Mouse (Mus musculus): ENCODE measurements around the gene Rreb1. TPM values are rescaled to one million over a fixed set of nuclear protein-coding genes. Genes with fewer than 3 reads are reported as not detected.

Rreb1 gene
- polyA plus RNA-seq, 1 experiment from 2014 or later: 17.1 TPM

GRCm38 (mm10) chr13:37843844-37844243 lies 65.6 kb downstream of the Rreb1 start:
- Histone ChIP-seq H3K4me1 (replicated peaks) (peaks cover 37% of the 10 kb centered on the region), H3K9me3 (replicated peaks) (no peaks in the 10 kb centered on the region), H3K4me3 (no peak overlapping the region), H3K27me3 (replicated peaks) (no peaks in the 10 kb centered on the region), H3K36me3 (peaks cover 4% of the 10 kb centered on the region; the same call in 1 of the 2 replicates), H3K4me2 (no peak overlapping the region), H3K9ac (no peak overlapping the region), H3K27ac (ENCODE audit: poor library complexity, severe bottlenecking) (no peak overlapping the region)
- 60% methylated on average over 10 of the region's 10 CpGs for WGBS
- no peak for ATAC-seq (ENCODE audit: insufficient number of reproducible peaks, low FRiP score)

DNA sequence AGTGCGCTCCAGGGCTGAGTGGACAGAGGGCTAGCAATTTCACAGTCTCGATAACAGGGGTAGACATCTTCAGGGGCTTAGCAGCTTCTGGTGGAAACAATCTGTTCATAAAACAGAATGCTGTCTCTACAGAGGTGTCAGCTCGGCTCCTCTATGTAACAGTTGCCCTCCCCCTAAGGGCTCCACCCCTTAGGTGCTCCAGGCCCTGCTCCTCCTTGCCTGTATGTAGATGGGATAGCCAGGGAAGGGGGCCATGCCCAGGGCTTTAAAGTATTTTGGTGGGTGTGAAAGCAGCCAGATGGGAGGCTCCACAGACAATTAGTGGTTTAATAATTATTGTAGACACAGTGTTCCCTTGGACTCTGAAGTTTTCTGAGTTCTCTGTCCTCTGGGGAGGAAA lies 67.0 kb downstream of the Rreb1 start:
- no peak overlapping the region for H3K4me2 ChIP-seq
- H3K27ac ChIP-seq (ENCODE audit: poor library complexity, severe bottlenecking): no peak overlapping the region
- ATAC-seq (ENCODE audit: insufficient number of reproducible peaks, low FRiP score): no peak

DNA sequence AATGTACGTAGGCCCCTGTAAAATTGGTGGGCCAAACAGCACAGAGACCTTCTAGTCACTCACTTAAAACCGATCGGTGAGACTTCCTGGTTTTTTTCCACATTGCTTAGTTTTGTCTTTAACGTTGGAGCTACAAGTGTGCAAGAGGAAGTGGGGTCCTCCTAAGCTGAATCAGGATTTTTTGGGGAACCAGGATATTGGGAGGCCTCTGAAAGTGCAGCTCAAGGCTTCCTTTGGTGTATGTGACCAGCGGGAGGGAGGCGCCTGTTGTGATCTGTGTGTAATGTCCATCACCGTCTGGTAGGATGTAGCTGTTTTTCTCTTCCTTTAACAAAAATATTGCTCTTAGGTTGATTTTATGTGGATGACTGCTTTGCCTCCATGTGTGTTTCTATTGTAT lies 67.4 kb downstream of the Rreb1 start:
- no peaks in the 10 kb centered on the region for H3K27me3 ChIP-seq (replicated peaks)
- no peak overlapping the region for H3K9ac ChIP-seq
- peaks cover 35% of the 10 kb centered on the region for H3K4me1 ChIP-seq (replicated peaks)
- ATAC-seq (ENCODE audit: insufficient number of reproducible peaks, low FRiP score): no peak
- no peak overlapping the region for H3K27ac ChIP-seq (ENCODE audit: poor library complexity, severe bottlenecking)
- no peak overlapping the region for H3K4me3 ChIP-seq
- H3K4me2 ChIP-seq: no peak overlapping the region
- H3K36me3 ChIP-seq: no peaks in the 10 kb centered on the region; the same call in 1 of the 2 replicates
- WGBS: 67% methylated on average over 7 of the region's 7 CpGs
- no peaks in the 10 kb centered on the region for H3K9me3 ChIP-seq (replicated peaks)

More for the DNA sequence above, 67.0 kb downstream of the Rreb1 start:
- 53% methylated on average over 3 of the region's 3 CpGs for WGBS
- Histone ChIP-seq H3K4me3 (no peak overlapping the region), H3K27me3 (replicated peaks) (no peaks in the 10 kb centered on the region), H3K9me3 (replicated peaks) (no peaks in the 10 kb centered on the region), H3K9ac (no peak overlapping the region), H3K36me3 (no peaks in the 10 kb centered on the region; the same call in 1 of the 2 replicates), H3K4me1 (replicated peaks) (peaks cover 35% of the 10 kb centered on the region)

GRCm38 (mm10) chr13:37846507-37846906 lies 68.3 kb downstream of the Rreb1 start:
- no peak overlapping the region for H3K4me3 ChIP-seq
- no peaks in the 10 kb centered on the region; the same call in 1 of the 2 replicates for H3K36me3 ChIP-seq
- ATAC-seq (ENCODE audit: insufficient number of reproducible peaks, low FRiP score): no peak
- WGBS: 76% methylated on average over 11 of the region's 11 CpGs
- no peak overlapping the region for H3K9ac ChIP-seq
- H3K4me2 ChIP-seq: no peak overlapping the region
- H3K9me3 ChIP-seq (replicated peaks): no peaks in the 10 kb centered on the region
- no peaks in the 10 kb centered on the region for H3K27me3 ChIP-seq (replicated peaks)
- H3K4me1 ChIP-seq (replicated peaks): peaks cover 37% of the 10 kb centered on the region
- no peak overlapping the region for H3K27ac ChIP-seq (ENCODE audit: poor library complexity, severe bottlenecking)

DNA sequence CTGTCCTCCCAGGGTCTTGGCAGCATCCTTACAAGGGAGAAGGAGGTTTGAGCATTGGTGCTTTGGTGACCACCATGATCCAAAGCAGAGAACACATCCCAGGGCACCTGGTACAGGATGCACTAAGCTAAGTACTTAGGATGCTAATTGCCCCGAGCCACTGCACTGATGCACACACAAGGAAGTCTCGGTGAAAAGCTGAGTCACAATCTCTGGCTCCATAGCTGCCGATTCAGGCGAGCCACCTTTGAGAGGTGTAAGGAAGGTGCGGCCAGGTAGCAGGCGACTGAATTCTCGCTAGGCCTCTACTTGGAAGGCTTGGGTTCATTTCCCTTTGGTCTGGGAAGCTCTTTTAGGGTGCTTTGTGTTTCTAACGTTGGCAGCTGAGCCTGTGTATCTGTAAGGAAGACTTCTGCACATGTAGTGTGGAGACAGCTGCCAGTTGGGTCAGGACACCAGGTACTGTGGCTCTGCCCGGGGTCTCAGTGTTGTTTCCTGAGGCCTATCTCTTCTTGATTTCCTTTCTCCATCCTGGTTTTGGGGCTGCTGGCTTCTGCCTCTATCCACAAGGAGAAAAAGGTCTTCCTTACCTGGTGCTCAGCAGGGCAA lies 68.9 kb downstream of the Rreb1 start:
- H3K9me3 ChIP-seq (replicated peaks): no peaks in the 10 kb centered on the region
- no peak overlapping the region for H3K4me2 ChIP-seq
- no peak overlapping the region for H3K9ac ChIP-seq
- H3K36me3 ChIP-seq: no peaks in the 10 kb centered on the region
- 70% methylated on average over 9 of the region's 9 CpGs for WGBS
- no peak for ATAC-seq (ENCODE audit: insufficient number of reproducible peaks, low FRiP score)
- H3K4me1 ChIP-seq (replicated peaks): peaks cover 42% of the 10 kb centered on the region
- no peaks in the 10 kb centered on the region for H3K27me3 ChIP-seq (replicated peaks)
- H3K27ac ChIP-seq (ENCODE audit: poor library complexity, severe bottlenecking): no peak overlapping the region
- H3K4me3 ChIP-seq: no peak overlapping the region

DNA sequence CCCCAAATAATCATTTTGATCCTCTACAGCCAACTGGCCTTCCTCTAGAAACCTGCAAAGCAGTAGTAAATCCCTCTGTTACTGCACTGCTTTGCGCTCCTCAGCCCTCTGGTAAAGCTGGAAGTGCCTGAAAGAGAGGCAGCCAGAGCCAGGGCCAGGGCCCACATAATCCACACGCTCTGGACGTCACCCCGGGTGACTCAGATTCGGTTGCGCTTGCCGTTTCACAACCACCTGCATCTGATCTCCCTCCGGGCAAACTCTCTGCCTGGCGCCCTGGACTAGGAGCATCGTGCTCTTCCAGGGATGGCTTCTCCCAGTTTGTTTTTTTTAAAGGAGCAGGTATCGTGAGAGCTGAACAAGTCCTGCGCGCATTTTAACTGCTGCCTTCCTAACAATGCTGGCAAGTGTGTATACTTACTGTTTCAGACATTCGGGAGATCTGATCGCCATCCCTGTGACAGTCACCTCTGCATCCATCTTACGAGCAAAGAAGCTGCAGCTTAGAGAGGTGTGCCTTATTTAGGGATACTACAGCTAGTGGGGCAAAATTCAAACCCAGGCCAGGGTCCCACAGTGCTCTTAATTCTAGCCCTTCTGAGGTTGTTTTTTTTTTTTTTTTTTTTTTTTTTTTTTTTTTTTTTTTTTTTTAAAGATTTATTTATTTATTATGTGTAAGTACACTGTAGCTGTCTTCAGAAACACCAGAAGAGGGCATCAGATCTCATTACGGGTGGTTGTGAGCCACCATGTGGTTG lies 69.6 kb downstream of the Rreb1 start:
- no peak overlapping the region for H3K4me2 ChIP-seq
- no peak for ATAC-seq (ENCODE audit: insufficient number of reproducible peaks, low FRiP score)
- no peaks in the 10 kb centered on the region for H3K36me3 ChIP-seq
- WGBS: 85% methylated on average over 17 of the region's 17 CpGs
- H3K4me3 ChIP-seq: no peak overlapping the region
- H3K9ac ChIP-seq: no peak overlapping the region
- H3K9me3 ChIP-seq (replicated peaks): no peaks in the 10 kb centered on the region
- no peak overlapping the region for H3K27ac ChIP-seq (ENCODE audit: poor library complexity, severe bottlenecking)
- H3K27me3 ChIP-seq (replicated peaks): no peaks in the 10 kb centered on the region
- H3K4me1 ChIP-seq (replicated peaks): peaks cover 49% of the 10 kb centered on the region

DNA sequence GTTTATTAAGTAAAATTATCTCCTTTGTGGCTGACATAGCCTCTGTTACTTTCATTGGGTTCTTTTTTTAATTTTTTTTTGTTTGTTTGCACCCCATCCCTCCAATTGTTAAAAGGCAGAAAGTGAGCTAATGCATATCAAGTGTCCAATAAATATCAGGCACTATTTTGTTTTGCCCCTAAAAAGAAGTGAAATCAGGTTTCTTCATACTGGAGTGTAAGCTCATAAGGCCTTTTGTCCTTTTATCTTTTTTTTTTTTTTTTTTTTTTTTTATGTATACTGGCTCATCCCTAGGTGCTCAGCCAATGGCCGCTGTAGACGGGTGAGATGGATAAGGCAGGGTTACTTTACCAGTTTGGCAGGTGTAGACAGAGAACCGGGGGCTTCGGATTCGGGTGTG lies 70.2 kb downstream of the Rreb1 start:
- Histone ChIP-seq H3K27me3 (replicated peaks) (no peaks in the 10 kb centered on the region), H3K4me3 (no peak overlapping the region), H3K9ac (no peak overlapping the region), H3K9me3 (replicated peaks) (no peaks in the 10 kb centered on the region), H3K4me2 (no peak overlapping the region), H3K27ac (ENCODE audit: poor library complexity, severe bottlenecking) (no peak overlapping the region), H3K4me1 (replicated peaks) (peaks cover 50% of the 10 kb centered on the region), H3K36me3 (no peaks in the 10 kb centered on the region)
- ATAC-seq (ENCODE audit: insufficient number of reproducible peaks, low FRiP score): no peak
- WGBS: 94% methylated on average over 5 of the region's 5 CpGs

- peaks cover 43% of the 10 kb centered on the region for H3K4me1 ChIP-seq (replicated peaks)
- ATAC-seq (ENCODE audit: insufficient number of reproducible peaks, low FRiP score): no peak
- H3K27ac ChIP-seq (ENCODE audit: poor library complexity, severe bottlenecking): no peak overlapping the region
- no peaks in the 10 kb centered on the region for H3K27me3 ChIP-seq (replicated peaks)
- no peaks in the 10 kb centered on the region for H3K9me3 ChIP-seq (replicated peaks)
- no peak overlapping the region for H3K9ac ChIP-seq
- H3K4me3 ChIP-seq: no peak overlapping the region
- H3K36me3 ChIP-seq: no peaks in the 10 kb centered on the region
- WGBS: 70% methylated on average over 5 of the region's 5 CpGs
- H3K4me2 ChIP-seq: no peak overlapping the region
These were observed 73.4 kb downstream of the Rreb1 start for GRCm38 (mm10) chr13:37851617-37852016.

- Histone ChIP-seq H3K4me3 (no peak overlapping the region), H3K9me3 (replicated peaks) (no peaks in the 10 kb centered on the region), H3K27me3 (replicated peaks) (no peaks in the 10 kb centered on the region), H3K4me2 (no peak overlapping the region), H3K9ac (0 out of 2 replicates have a peak overlapping the region, but pooled peaks have one; percentile 20), H3K36me3 (no peaks in the 10 kb centered on the region), H3K27ac (ENCODE audit: poor library complexity, severe bottlenecking) (no peak overlapping the region; the same call in 1 of the 2 replicates), H3K4me1 (replicated peaks) (peaks cover 49% of the 10 kb centered on the region)
- 75% methylated on average over 3 of the region's 3 CpGs for WGBS
- ATAC-seq (ENCODE audit: insufficient number of reproducible peaks, low FRiP score): no peak
These were observed 74.7 kb downstream of the Rreb1 start for GRCm38 (mm10) chr13:37852850-37853249.

DNA sequence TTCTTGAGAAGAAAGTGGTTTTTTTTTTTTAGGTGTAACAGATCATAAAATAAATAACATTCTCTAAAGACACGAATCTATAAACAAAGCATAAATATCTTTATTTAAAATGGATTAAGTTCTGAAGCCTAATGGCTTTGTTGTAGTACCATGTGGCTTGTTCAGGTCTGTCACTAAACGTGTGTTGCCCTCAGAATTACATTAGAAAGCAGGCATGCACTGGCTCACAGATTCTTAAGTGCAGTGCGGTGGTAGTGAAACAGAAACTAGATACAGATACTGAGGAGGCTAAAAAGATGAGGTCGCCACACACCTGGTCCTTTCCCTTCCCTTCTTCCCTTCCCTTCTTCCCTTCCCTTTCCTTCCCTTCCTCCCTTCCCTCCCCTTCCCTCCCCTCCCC lies 75.2 kb downstream of the Rreb1 start:
- Histone ChIP-seq H3K4me1 (replicated peaks) (peaks cover 55% of the 10 kb centered on the region), H3K36me3 (no peaks in the 10 kb centered on the region), H3K4me3 (no peak overlapping the region), H3K27me3 (replicated peaks) (no peaks in the 10 kb centered on the region), H3K9me3 (replicated peaks) (no peaks in the 10 kb centered on the region), H3K27ac (ENCODE audit: poor library complexity, severe bottlenecking) (no peak overlapping the region), H3K4me2 (peak overlapping the region; percentile 65), H3K9ac (no peak overlapping the region)
- 45% methylated on average over 4 of the region's 4 CpGs for WGBS
- ATAC-seq (ENCODE audit: insufficient number of reproducible peaks, low FRiP score): no peak

- peak overlapping the region; percentile 56 for H3K27ac ChIP-seq (ENCODE audit: poor library complexity, severe bottlenecking)
- peak overlapping the region; percentile 60 for H3K9ac ChIP-seq
- H3K27me3 ChIP-seq (replicated peaks): no peaks in the 10 kb centered on the region
- peak overlapping the region; percentile 65 for H3K4me2 ChIP-seq
- H3K36me3 ChIP-seq: no peaks in the 10 kb centered on the region
- no peak for ATAC-seq (ENCODE audit: insufficient number of reproducible peaks, low FRiP score)
- H3K4me3 ChIP-seq: peak overlapping the region; percentile 33
- H3K4me1 ChIP-seq (replicated peaks): peaks cover 61% of the 10 kb centered on the region
- WGBS: 4% methylated on average over 14 of the region's 14 CpGs
- no peaks in the 10 kb centered on the region for H3K9me3 ChIP-seq (replicated peaks)
These were observed 75.8 kb downstream of the Rreb1 start for GRCm38 (mm10) chr13:37854031-37854431.
